In the genomic region with DNA sequence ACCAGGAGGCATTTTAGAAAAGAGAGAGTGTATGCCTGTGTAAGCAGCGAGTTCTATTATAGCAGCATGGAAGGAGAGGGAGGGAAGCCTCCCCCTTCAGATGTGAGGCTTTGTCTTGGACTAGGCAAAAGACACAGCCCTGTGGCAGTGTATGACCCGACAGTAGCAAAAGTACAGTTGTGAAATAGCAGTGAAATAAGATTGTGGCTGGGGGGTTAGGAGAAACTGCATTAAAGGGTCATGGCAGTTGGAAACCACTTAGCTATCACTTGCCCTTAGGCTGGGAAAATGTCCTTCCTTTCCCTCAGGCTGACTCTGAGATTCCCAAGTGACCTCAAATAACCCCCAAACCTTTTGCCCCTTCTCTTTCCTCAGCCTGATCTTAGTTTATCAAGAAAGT, we compare ENCODE assay signal across 21 mouse cellular contexts.
"Had no signal": no experiment of that assay in that cellular context is flagged by ENCODE, and none has a peak within 500 bp of the region (broad histone marks: within the 10 kb centered on the region; RNA-seq: fewer than 3 reads in every experiment).

No protein-coding gene starts in this region.

- H3K4me2 ChIP-seq: liver, embryonic 13.5 days; liver, embryonic 15.5 days; lung, embryonic 15.5 days; midbrain, embryonic 11.5 days; midbrain, embryonic 13.5 days; midbrain, embryonic 15.5 days; neural tube, embryonic 12.5 days had no signal

- H3K9ac ChIP-seq: liver, embryonic 13.5 days; liver, embryonic 15.5 days; liver, postnatal 0 days; lung, embryonic 15.5 days; midbrain, embryonic 13.5 days; midbrain, embryonic 15.5 days; neural tube, embryonic 12.5 days had no signal

- DNase-seq: liver, embryonic 13.5 days; liver, postnatal 0 days; lung, adult 2 months; lung, postnatal 14 days; lung, postnatal 36 days; right cerebral cortex, adult 18-20 months; right cerebral cortex, postnatal 25 days; right cerebral cortex, postnatal 4 days; spleen, adult 18-20 months; thymus, adult 18-20 months; thymus, postnatal 14 days; thymus, postnatal 36 days had no signal

- H3K4me3 ChIP-seq: liver, embryonic 13.5 days; liver, embryonic 15.5 days; lung, embryonic 15.5 days; megakaryocyte, embryonic 14.5 days; midbrain, embryonic 13.5 days; midbrain, embryonic 15.5 days; neural tube, embryonic 12.5 days had no signal

- H3K9me3 ChIP-seq: liver, embryonic 13.5 days; liver, embryonic 15.5 days; lung, embryonic 15.5 days; midbrain, embryonic 13.5 days; midbrain, embryonic 15.5 days; neural tube, embryonic 12.5 days had no signal

- ATAC-seq: liver, postnatal 0 days; lung, postnatal 0 days; midbrain, embryonic 13.5 days; midbrain, embryonic 15.5 days had no signal

- H3K27ac ChIP-seq: liver, embryonic 13.5 days; liver, embryonic 15.5 days; lung, embryonic 15.5 days; macrophage; midbrain, embryonic 13.5 days; midbrain, embryonic 15.5 days; neural tube, embryonic 12.5 days had no signal

- H3K4me1 ChIP-seq: liver, embryonic 13.5 days; liver, embryonic 15.5 days; megakaryocyte, embryonic 14.5 days; midbrain, embryonic 13.5 days; midbrain, embryonic 15.5 days; neural tube, embryonic 12.5 days had no signal

- H3K27me3 ChIP-seq: liver, embryonic 13.5 days; liver, embryonic 15.5 days; lung, embryonic 15.5 days; megakaryocyte, embryonic 14.5 days; midbrain, embryonic 13.5 days; midbrain, embryonic 15.5 days; neural tube, embryonic 12.5 days had no signal

- H3K36me3 ChIP-seq: liver, embryonic 13.5 days; liver, embryonic 15.5 days; lung, embryonic 15.5 days; midbrain, embryonic 13.5 days; midbrain, embryonic 15.5 days; neural tube, embryonic 12.5 days had no signal
